Mouse (Mus musculus): ENCODE results near the gene Ikbke.

Gene Ikbke

GRCm38 (mm10) chr1:131244536-131245088, 34.8 kb downstream of the Ikbke start:
- intact Hi-C loops (cut with DNase I) = loop anchor here (5.0 kb wide), 2 partner anchors 37 to 127 kb away; no protein-coding TSS in a partner anchor

DNA sequence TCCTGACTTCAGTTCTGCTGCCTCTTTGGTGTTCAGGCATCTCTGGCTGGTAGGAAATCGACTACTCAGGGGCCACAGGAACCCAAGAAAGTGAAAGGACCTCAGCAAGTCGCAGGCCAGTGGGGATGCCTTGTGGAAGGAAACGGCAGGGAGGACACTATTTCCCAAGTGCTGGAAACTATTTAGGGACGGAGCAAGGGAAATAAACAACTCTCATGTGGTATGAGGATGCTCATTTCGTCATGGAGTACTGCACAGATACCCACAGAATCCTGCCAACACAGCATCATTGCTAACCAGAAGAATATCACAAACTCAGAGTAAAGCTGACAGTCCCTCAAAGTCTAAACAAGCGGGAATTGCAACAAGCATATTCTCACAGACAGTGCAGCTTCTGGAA, 36.5 kb downstream of the Ikbke start:
- intact Hi-C loops (cut with DNase I) = no loop called here

- intact Hi-C loops (cut with DNase I) = no loop called here
Measured at GRCm38 (mm10) chr1:131239576-131240193, 39.7 kb downstream of the Ikbke start.

GRCm38 (mm10) chr1:131238931-131239381, 40.5 kb downstream of the Ikbke start:
- intact Hi-C loops (cut with DNase I) = no loop called here

GRCm38 (mm10) chr1:131236077-131236476, 43.3 kb downstream of the Ikbke start:
- intact Hi-C loops (cut with DNase I) = no loop called here

GRCm38 (mm10) chr1:131233527-131233926, 45.9 kb downstream of the Ikbke start:
- intact Hi-C loops (cut with DNase I) = no loop called here

GRCm38 (mm10) chr1:131228659-131229058, 50.7 kb downstream of the Ikbke start:
- intact Hi-C loops (cut with DNase I) = no loop called here

GRCm38 (mm10) chr1:131228225-131228624, 51.2 kb downstream of the Ikbke start:
- intact Hi-C loops (cut with DNase I) = no loop called here

DNA sequence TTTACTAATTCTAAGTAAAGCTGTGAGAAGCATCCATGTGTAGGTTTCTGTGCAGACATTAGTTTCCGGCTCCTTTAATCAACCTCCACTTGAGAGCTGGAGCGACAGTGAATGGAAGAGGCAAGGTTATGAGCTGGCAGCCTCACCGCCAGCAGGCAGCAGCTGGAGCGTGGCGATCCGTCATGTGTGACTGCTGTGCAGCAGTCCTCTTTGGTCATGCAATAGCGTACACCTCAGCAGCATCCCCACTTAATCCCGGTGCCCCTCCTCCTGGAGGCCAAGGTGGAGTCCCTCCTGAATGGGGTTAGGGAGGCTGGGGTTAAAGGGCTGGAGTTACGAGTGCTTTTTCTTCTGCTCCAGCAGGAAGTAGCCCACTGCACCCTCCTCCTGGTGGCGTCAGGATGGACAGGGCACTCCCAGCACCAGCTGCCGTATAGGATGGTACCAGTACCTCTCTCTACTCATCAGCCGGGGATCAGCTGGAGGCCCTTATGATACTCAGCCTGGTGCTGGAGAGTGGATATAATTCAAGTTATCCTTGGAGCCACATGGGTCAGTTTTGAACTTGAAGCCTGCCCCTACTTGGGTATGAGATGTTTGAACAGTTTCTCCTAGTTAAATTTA, 54.4 kb downstream of the Ikbke start:
- intact Hi-C loops (cut with DNase I) = no loop called here

GRCm38 (mm10) chr1:131223345-131223744, 56.1 kb downstream of the Ikbke start:
- intact Hi-C loops (cut with DNase I) = no loop called here

- intact Hi-C loops (cut with DNase I) = no loop called here
Measured at GRCm38 (mm10) chr1:131221822-131222590, 57.4 kb downstream of the Ikbke start.

DNA sequence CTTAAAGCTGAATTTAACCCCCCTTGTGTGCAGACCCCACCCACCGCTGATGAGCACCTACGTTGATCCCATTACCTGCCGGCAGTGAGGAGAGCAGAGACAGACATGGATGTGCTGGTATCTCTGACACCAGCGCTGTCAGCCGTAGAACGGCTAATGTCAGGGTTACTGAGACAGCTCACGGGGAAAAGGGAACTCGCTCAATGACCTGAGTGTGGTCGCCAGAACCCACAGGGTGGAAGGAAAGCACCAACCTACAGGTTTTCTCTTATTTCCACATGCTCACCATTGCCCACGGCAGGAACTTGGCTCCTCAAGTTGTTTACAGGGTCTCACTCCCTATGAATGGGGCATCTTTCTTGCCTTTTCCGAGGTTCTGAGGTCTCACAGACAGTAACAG, 60.5 kb downstream of the Ikbke start:
- intact Hi-C loops (cut with DNase I) = no loop called here

GRCm38 (mm10) chr1:131213361-131213760, 66.0 kb downstream of the Ikbke start:
- intact Hi-C loops (cut with DNase I) = no loop called here

DNA sequence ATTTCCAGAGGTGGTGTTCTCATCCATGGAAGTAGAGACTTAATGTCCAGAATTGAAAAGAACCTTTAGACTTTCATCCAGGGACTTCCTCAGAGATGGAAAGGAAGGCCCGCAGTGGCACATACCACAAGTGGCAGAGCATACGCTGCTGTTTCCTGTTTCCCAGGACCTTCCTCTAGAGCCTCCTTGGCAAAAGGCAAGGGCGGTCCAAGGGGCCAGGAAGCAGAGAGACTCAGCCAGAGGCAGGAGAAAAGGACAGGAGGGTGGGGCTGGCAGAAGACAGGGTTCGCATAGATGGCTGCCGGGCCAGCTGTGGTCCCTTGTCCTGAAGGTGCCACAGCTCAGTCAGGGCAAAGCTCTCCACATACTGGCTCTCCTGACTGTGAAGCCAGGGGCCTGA, 66.5 kb downstream of the Ikbke start:
- intact Hi-C loops (cut with DNase I) = no loop called here

GRCm38 (mm10) chr1:131211655-131212054, 67.8 kb downstream of the Ikbke start:
- intact Hi-C loops (cut with DNase I) = no loop called here

GRCm38 (mm10) chr1:131209971-131210426, 69.4 kb downstream of the Ikbke start:
- intact Hi-C loops (cut with DNase I) = loop anchor here (5.0 kb wide), 1 partner anchor 37 kb away; the partner anchor contains the start of gene Rassf5

GRCm38 (mm10) chr1:131208800-131209199, 70.6 kb downstream of the Ikbke start:
- intact Hi-C loops (cut with DNase I) = loop anchor here (5.0 kb wide), 1 partner anchor 39 kb away; the partner anchor contains the start of gene Rassf5

- intact Hi-C loops (cut with DNase I) = loop anchor here (5.0 kb wide), 1 partner anchor 39 kb away; the partner anchor contains the start of gene Rassf5
Measured at GRCm38 (mm10) chr1:131208081-131208480, 71.3 kb downstream of the Ikbke start.

- intact Hi-C loops (cut with DNase I) = loop anchor here (5.0 kb wide), 1 partner anchor 40 kb away; the partner anchor contains the start of gene Rassf5
Measured at GRCm38 (mm10) chr1:131207531-131207930, 71.9 kb downstream of the Ikbke start.

- intact Hi-C loops (cut with DNase I) = loop anchor here (5.0 kb wide), 1 partner anchor 41 kb away; the partner anchor contains the start of gene Rassf5
Measured at GRCm38 (mm10) chr1:131206342-131206741, 73.1 kb downstream of the Ikbke start.

- intact Hi-C loops (cut with DNase I) = no loop called here
Measured at GRCm38 (mm10) chr1:131204461-131204860, 74.9 kb downstream of the Ikbke start.

Data from adrenal gland (tissue).